Mouse (Mus musculus): ENCODE results near the gene Mab21l1.

The Mab21l1 gene

DNA sequence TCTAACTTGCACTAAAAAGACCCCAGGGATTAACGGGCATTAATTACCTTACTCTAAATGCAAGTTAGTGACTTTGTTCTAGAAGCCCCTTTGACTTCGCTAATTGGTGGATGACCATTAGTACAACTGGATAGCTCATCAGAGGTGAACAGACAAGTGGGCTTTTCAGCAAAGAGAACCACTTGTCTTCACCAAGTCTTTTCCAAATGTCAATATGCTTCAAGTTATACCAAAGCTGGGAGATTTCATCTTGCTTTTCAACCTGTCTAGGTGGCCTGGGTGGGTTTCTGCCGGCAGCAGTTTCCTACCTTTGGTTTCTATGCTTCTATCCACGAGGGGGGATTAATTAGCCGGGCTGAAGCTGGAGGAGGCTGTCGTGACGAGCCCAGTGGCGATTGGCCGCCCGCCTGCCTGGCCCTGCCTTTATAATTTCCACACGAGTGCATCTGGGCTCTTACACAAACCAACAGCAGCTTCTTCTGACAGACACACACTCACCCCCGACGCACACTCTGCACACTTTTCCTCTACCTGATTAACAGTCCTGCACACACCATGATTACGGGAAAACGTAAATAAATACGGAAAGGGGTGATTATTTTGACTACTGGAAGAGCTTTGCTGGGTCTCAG, at the start of gene Mab21l1:
Mab21l1 (plus strand) TSS at position 455 of the 632 bp plus-strand sequence.
- in situ Hi-C loops (cut with MboI, MseI): no loop called here

- in situ Hi-C loops (cut with MboI, MseI): no loop called here
These were observed 48.6 kb upstream of the Mab21l1 start for GRCm38 (mm10) chr3:55733665-55734064.

DNA sequence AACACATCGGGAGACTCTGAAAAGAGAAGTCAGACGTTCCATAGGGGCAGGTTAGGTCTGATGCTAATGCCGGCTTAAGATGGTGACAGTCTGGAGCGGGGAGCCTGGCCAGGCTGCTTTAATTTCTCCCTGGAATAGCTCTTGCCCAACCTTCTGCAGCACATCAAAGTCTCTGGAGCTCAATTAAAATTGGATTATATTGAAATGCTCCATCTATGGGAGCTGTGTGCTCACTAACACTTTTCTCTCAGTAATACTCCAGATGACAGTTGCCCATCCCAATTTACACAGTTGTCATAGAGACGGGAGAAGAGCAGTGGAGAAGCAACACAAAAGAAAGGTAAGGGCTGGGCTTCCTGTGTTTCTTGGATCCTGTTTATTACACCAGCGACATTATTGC, 40.9 kb upstream of the Mab21l1 start:
- in situ Hi-C loops (cut with MboI, MseI): no loop called here

DNA sequence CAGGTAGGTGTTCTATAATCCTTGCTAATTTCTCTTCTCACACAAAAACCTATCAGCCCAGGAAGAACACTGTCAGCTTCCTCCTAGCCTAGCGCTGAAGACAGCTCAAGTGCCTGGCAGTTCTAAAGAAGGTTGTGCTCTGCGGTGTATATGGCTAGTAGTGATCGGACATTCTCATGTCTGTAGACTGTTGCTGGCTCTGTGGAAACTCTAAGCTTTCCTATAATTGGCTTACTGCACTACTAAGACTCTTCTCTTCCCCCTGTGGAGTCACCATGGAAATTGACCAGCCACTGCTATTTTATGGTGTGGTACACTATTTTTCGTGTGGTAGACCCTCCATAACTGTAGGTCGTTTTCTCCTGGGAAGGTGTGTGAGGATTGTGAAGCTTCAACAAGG, 40.1 kb upstream of the Mab21l1 start:
- in situ Hi-C loops (cut with MboI, MseI): no loop called here

DNA sequence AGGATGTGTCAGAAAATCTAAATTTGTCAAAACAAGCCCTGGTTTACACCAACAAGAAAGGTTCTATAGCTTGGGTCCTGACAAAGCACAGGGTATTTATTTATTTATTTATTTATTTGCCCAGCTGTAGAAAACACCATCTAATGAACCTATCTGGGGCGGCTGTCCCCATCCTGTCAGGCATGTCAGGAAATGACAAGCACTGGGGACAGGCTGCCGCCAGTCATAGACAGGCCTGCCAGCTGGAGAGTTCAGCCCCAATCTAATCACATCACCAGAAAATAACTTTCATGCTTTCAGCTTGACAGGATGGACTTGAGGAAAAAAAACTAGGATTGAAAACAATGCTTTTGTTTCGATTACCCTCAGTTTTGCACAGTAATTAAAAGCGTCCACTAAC, 39.7 kb upstream of the Mab21l1 start:
- in situ Hi-C loops (cut with MboI, MseI): no loop called here

DNA sequence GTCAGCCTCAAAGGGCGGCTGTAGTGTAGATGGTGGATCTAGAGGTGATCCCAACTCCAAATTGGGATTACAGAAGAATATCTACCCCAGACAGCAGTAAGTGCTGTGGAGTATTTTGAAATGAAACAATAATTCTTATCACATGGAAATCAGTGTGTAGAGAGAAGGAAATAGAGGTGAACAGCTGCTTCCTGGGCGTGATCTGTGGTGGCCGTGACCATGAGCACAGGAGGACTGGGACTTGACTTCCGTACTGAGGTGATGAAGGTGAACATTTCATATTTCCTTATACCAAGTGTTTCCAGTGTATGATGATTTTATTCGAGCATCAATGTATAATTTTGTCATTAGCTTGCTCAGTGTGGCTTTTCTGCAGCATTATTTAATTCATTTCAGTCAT, 38.4 kb upstream of the Mab21l1 start:
- in situ Hi-C loops (cut with MboI, MseI): no loop called here

DNA sequence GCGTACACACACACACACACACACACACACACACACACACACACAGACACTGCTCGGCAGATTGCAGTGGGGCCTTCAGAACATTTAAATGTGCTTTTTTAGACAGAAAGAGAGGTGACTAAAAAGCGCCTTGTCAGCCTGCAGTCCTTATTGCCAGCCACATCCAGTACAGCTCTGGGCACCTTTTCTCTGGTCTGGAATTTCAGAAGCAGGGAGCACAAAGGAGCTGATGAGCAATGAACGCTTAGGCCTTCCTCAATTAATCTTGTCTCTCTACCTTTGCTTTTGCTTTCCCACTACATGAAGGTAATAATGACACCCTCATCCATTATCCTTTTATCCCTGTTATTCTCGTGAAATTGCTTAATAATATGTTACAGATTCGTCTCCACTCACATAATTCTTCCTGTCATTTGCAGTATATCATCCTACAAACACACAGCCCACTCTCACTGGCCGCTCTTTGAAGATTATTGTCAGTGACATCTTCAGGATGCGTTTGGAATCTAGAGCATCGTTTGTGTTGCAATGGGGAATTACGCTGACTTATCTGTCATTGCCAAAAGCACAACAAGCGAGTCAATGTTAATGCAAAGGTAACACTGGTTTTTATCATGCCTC, 31.8 kb upstream of the Mab21l1 start:
- in situ Hi-C loops (cut with MboI, MseI): no loop called here

- in situ Hi-C loops (cut with MboI, MseI): no loop called here
These were observed 30.9 kb upstream of the Mab21l1 start for GRCm38 (mm10) chr3:55751363-55751762.

GRCm38 (mm10) chr3:55752558-55752957, 29.8 kb upstream of the Mab21l1 start:
- in situ Hi-C loops (cut with MboI, MseI): no loop called here

GRCm38 (mm10) chr3:55753872-55754271, 28.4 kb upstream of the Mab21l1 start:
- in situ Hi-C loops (cut with MboI, MseI): no loop called here

- in situ Hi-C loops (cut with MboI, MseI): no loop called here
These were observed 27.2 kb upstream of the Mab21l1 start for GRCm38 (mm10) chr3:55754981-55755608.

DNA sequence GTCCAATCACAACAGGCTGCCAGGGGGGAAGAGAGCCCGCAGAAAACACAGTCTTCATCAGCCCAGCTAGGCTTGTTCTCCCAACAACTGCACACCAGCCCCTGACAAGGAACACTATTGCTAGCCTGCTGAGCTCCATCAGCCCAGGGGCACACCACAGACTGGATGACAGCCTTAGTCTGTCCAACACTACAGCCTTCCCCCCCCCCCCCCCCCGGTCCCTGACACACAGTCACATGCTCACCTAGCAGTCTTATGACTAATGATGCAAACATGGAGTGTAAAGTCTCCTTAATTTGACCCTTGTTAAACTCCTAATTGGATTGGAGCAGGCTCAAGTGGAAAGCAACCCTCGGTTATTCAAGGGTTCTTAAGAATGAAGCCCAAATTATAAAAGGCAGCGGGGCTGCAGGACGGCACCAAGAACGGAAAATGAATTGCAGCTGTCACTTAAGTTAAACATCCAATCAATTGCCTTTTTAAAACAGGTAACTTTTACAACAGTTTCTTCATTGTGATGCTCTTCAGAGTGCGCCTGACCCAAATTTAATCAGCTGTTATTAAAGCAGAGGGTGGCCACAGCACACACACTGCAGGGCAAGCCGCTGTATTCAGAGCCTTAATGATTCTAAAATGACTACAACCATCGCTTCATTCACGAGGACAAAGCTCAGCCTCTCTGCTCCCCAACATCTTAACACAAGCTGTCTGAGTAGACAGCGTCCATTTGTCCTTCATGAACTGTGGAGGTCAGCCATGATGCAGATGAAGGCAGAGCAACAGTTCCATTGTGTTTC, 26.3 kb upstream of the Mab21l1 start:
- in situ Hi-C loops (cut with MboI, MseI): no loop called here

- in situ Hi-C loops (cut with MboI, MseI): no loop called here
These were observed 25.6 kb upstream of the Mab21l1 start for GRCm38 (mm10) chr3:55756602-55757190.

GRCm38 (mm10) chr3:55758297-55758696, 24.0 kb upstream of the Mab21l1 start:
- in situ Hi-C loops (cut with MboI, MseI): no loop called here

DNA sequence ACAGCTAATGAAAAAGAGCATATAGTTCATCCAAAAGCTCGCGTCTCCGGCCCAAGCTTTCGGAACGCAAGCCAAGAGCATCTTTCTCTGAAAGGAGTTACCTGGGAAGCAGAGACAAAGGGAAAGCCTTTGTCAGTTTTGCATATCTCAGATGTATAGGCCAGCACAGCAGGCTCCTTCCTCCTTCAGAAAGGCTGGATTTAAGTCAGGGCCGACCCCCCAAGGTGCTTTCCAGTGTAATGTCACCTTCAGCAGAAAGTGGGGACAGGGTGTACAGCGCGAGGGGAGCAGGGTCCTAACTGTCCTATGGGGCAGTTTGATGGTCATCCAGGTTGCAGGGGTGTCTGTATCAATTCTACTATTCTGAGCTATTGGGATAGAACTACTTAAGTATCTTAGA, 18.7 kb upstream of the Mab21l1 start:
- in situ Hi-C loops (cut with MboI, MseI): no loop called here

- in situ Hi-C loops (cut with MboI, MseI): no loop called here
These were observed 13.7 kb upstream of the Mab21l1 start for GRCm38 (mm10) chr3:55768654-55769053.

- in situ Hi-C loops (cut with MboI, MseI): no loop called here
These were observed 13.0 kb upstream of the Mab21l1 start for GRCm38 (mm10) chr3:55769308-55769707.

DNA sequence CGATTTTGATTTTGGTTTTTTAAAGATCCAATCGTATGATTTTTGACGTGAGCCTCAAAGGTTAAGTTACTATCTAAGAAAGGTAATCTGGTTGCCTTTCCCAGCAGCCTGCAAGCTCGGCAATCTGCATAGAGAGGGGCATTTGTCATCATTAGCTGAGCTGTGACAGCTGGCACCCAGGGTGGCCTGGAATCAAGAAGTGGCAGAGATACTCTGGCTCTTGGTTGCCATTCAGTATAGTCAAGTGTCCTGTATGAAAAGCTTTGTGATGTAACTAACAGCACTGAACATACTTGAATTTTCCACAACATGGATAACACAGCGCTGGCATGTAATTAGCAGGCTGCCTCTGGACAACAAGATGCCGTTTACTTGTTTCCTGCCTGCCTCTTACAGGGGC, 8.1 kb upstream of the Mab21l1 start:
- in situ Hi-C loops (cut with MboI, MseI): no loop called here

DNA sequence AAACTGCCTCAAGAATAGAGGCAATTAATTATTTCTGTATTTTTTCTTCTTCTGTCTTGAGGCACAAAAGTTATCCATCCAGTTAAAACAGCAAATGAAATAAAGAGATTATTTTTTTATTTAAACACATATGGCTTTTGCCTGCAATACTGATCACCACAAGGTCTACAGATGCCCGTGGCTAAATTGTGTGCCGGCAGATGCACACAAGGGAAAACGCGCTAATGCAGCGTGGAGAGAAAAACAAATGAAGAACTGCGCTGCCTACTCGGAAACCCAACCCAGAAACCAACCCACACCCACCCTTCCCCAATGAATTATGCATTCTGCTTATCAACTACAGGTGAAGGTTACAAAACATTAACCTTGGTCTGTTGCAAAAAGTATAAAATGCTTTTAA, 7.1 kb upstream of the Mab21l1 start:
- in situ Hi-C loops (cut with MboI, MseI): no loop called here

DNA sequence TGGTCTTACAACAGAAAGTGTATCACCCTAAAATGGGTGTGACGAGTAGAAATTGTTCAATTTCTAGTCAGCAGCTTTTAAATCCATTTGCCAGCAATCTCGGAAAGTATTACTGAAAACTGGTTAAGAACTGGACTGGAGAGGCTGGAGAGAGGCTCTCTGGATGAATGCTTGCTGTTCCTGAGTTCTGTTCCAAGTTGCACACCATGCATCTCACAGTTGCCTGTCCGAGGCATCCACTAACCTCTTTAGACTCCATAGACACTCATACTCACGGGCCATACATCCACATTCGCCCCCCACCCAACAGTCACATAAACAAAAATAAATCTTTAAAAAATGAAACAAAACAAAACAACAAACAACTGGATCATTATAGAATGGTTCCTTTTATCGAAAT, 6.6 kb upstream of the Mab21l1 start:
- in situ Hi-C loops (cut with MboI, MseI): no loop called here

DNA sequence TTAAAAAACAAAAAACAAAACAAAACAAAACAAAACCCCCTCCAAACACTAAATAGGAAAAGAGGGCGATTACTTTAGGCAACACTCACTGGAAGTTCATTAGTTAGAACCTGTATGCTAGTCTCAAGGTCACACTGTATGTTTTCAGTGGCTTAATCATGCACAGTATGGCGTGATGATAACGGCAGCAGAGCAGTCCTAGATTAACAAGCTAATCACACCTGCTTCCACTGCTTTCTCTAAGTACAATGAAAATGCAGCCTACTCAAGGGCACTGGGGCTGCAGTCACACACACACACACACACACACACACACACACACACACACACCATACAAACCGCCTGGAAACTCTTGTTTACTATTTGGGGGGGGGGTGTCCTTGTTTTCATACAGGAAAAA, 4.8 kb upstream of the Mab21l1 start:
- in situ Hi-C loops (cut with MboI, MseI): no loop called here
